Mouse (Mus musculus): Measurements from ENCODE around the gene Gnaq.

DNA sequence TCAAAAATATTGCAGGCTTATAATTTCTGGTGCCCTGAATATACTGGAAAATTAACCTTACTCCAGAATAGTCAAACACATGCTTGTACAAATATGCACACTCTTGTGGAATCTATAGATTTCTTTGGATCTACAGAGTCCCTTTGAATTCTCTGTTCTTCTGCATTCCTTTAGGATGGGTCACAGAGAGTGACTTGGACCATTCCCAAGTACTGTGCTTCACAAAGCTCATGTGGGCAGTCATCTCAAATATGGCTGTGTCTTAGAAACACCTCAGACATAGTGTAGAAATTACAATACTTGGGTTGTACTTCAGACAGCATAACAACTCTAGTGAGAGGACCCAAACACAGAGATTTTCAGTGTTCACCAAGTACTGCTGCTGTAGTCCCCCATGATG, 45.2 kb upstream of the Gnaq start:
- TF ChIP-seq CTCF (IDR thresholded peaks at IDR 0.05; ENCODE audit: insufficient read depth, low read depth, low read length) (no peak), POLR2A (IDR thresholded peaks at IDR 0.05; ENCODE audit: insufficient read depth, low read depth, low read length) (no peak)
